Mouse (Mus musculus): ENCODE results near the gene Rfx3.

Gene Rfx3

GRCm38 (mm10) chr19:27716274-27716673, 294.7 kb downstream of the Rfx3 start:
- no peak for DNase-seq

Data from cerebellum, postnatal 25 days (tissue).